Mouse (Mus musculus): ENCODE data around the gene M1ap.

DNA sequence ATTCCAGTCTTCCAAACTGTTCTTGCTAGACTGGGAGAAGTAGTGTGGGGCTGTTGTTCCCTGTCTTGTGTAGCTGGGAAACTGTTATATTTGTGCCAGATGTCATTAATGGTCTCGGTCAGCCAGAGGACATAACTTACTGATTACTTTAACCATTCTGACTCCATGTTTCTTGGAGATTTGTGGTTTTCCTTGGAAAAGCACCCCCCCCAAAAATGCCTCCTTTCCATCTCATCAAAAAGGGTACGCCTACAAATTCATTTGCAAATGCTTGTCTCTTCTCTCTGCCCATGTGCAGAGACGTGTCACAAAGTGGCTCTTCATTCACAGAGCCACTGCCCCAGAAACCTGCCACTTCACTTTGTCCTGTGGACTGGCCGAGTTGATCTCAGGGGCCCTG is 77.7 kb downstream of the M1ap start:
- TF ChIP-seq CTCF (IDR thresholded peaks at IDR 0.05; ENCODE audit: low read depth), result no peak
- TF ChIP-seq EP300 (IDR thresholded peaks at IDR 0.05; ENCODE audit: low read depth), result no peak
